Mouse (Mus musculus): ENCODE measurements at regions not wholly inside any gene's neighbourhood (a gene's known extent, or its start where the extent isn't known, plus 50 kb on each side); places are given as distances from the start of the nearest gene placed in this dataset.

DNA sequence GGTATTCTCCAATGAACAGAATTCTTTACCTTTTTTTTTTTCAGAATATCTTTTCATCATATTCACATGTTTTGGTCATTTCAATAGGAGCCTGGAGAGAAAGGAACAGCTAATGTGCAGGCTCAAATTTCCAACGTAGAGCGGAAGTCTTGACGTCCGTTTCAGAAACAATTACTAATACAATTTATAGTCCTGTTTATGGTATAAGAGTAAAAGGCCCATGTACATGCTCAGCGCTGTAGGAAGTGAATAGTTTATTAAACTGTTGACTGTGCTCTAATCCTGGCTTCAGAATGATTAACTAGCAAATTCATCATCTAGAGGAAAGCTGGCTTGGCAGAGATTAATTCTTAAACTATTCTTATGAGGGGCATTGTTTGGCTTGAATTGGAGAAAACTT, 142.1 kb downstream of the Pik3r1 start:
- no peak for DNase-seq

DNA sequence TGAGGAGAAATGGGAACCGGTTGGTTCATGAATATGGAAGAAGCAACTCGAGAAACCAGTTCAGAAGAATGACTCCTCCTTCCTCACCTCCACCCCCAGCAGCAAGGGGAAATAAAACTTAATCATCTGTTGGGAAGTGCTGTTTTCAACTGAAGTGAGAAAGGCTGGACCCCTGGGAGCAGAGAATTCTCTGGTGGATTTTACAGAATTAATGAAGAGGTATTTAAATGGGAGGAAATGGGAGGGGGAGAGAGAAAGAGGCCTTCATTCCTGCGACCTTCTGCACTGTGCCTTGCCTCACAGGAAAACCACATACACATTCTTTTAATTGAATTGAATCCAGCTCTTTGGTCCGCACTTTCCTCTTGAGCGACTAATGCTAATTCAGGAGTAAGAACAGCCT, 143.8 kb downstream of the Pik3r1 start:
- DNase-seq, result no peak

DNA sequence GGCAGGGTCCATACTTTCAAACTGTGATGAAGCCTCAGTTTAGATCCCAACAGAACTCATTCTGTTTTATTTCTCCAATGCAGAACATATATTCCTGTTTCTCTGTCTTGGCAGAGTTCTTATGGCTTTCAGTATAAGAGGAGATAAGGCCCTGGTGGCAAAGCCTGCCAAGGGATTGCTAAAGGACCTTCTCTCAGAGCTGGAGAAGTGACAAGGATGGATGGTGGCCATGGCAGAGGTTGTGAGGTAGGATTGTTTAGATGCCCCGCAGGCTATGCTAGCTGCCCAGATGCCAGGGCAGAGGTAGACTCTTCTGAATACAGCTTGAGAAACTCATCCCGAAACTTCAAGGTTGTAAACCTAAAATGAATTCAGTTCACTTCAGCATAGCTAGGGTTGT, 145.4 kb downstream of the Pik3r1 start:
- no peak for DNase-seq

DNA sequence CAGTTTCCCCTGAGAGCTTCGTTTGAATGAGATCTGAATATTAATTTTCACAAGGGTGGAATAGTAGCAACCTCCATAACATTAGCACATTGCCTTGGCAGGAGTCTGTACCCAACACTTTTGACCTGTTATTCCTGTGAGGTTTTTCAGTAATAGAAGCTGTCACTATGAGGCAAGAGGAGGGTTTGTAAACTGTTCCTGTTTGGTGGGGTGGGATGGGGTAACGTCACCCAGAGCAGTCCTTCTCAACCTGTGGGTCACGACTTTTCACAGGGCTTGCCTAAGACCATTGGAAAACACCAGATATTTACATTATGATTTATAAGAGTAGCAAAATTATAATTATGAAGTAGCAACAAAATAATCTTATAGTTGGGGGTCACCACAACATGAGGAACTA, 147.4 kb downstream of the Pik3r1 start:
- no peak for DNase-seq

DNA sequence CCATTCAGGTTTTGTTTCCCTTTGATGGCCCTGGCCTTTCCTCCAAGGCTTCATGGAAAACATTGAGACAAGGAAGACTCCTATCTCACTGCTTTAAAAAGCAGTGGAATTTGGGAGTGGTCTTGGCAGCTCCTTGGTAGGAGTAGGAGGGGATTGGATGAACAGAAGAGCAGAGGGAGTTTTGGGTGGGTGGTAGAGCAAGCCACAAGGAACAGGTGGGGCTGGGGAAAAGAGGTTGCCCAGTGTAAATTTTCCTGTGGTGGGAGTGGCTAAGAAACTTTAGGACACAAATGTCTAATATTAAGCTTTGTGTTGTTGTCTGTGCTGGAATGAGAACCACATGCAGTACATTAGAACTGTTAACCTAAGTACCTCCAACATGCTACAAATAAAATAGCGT, 148.9 kb downstream of the Pik3r1 start:
- DNase-seq, result no peak

DNA sequence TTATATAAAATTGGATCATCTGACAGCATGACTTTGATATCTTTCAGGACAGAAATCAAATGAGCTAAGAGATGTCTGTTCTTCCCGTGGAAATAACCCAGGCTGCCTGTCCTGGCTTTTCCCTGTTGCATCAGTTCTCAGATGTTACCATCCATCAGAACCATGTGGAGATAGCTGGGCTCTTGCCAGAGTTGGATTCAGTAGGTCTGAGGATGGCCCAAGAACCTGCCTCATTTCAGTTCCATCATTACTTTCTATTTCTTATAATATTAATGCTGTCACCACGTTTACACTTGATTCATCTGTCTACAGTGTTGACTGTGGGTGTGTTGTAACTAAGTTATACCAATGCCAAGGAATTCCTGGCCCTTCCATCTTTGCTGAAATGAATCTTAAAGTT, 155.2 kb downstream of the Pik3r1 start:
- DNase-seq, result no peak

DNA sequence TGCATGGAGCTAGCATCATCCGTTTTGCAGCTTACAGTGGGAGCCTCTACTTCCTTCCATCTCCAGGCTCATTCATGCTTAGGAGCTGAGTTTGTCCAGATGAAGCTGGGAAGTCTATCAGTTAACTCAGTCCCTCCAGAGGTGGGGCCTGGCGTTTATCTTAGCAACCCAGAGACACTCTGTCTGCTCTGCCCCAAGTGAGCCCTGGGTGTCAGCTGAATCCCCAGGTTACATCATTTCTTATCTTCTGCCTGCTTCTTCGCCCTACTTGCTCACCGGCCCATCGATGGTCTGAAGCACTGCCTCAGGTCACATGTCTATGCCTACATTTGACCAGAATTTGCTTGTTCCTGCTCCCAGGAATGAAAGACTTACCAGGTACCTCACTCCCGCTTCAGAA, 156.3 kb downstream of the Pik3r1 start:
- DNase-seq, result no peak

DNA sequence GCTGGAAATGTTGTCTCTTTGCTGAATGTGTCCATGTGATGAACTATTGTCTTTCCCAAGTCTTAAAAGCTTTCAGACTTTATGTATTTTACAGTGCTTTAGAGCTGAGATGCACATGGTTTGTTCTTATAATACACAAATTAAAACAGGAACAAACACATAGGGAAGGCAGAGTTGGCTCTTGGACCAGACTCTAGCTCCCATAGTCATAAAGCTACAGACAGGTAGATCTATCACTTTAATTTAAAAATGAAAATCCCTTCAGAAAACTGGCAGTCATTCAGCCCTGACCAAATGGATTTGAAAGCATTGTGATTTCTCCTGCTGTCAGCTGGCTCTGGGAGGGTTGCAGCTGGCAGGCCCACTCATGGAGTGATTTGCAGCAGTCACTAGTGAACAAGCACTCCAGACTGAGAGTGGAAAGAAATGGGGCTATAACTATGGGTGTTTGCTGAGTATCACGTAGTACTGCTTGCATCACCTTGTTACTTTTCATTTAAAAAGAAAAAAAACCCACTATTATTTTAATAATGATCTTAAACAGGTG, 161.8 kb downstream of the Pik3r1 start:
- no peak for DNase-seq

DNA sequence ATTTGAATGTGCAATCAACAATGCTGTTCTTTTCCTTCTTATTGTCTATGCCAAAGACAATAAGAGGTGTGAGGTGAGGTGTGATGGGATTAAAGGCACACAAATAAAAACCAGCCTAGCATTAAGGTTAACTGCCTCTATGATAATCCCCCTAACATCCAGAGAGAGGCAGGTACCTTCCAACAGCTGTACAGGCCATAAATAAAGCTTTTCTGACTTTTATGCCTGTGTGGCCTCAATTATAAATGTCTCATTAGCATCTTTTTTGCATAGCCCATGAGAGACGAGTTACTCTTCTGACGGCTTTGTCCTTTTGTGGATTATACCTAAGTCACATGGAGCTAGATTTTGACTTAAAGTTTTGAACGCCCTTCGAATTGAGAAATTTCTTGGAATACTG, 162.3 kb downstream of the Pik3r1 start:
- no peak for DNase-seq

DNA sequence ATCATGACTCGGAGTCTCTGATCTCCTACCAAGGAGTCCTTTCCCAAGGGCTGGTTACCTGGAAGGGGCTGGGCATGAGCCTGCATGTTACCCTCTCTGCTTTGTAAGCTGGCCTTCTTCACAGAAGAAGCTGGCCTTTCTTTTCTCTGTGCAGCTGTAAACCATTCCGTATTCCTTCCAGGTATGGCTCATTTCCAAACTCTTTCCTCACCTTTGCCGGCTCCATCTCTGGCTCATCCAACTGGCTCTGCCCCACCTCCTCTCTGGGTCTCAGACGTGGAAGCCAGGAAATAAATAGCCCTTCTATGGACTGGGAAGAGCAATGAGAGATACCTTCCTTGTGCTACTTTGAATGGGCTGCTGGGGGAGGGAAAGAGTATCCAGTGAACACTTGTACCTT, 163.0 kb downstream of the Pik3r1 start:
- no peak for DNase-seq

DNA sequence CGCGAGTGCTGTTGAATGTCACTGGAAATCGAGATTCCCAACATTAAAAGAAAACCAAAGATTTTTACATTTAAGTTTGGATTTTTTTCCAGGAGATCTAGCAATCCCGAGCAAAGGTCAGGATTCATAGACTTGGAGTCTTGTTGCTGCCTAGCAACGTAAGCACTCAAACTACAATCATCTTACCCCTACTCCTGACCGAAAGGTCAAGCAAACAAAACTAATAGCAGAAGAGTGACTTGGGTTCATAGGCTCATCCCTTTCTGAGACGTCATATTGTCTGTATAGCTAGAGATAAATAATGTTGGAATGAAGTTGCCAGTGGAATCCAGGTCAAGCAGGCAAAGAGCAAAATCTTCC, 169.9 kb downstream of the Pik3r1 start:
- DNase-seq, result no peak

DNA sequence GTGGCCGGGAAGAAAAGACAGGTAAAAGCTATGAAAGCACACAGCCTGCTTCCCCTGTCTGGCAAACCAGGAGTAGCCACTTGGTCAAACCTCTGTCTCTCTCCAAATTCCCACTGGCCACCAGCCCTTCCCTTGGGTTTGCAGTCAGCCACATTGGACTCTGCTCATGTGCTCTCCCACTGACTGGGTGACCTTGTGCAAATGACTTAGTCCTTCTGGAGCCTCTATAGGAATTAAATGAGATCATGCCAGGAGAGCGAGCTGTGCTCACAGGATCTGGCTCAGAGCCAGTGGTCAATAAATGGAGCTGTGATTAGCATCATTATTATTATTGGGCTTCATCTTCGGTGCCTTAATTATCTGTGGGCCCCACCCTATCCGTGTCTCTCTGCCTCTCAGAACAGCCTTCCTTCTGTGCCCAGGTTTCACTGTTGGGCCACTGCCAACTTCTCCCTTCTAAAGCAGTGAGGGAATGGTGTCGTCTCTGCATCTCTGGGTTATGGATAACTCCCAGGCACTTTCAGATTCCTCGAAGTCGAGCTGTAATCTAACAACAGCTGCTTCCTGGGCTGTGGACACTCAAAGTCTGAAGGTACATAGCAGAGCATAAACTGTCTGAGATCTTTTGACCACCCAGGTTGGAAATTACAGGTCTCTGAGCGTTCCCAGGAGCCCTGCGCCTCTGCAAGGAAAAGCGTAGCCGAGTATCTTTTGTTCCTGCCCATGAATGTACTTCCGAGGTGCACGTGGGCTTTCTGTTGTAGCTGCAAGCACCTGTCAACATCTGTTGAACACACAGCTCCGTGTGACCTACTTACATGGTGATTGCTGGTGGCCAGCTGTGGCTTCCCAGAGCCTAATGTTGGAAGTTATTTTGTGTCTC, 170.5 kb downstream of the Pik3r1 start:
- DNase-seq, result peak; percentile 68

DNA sequence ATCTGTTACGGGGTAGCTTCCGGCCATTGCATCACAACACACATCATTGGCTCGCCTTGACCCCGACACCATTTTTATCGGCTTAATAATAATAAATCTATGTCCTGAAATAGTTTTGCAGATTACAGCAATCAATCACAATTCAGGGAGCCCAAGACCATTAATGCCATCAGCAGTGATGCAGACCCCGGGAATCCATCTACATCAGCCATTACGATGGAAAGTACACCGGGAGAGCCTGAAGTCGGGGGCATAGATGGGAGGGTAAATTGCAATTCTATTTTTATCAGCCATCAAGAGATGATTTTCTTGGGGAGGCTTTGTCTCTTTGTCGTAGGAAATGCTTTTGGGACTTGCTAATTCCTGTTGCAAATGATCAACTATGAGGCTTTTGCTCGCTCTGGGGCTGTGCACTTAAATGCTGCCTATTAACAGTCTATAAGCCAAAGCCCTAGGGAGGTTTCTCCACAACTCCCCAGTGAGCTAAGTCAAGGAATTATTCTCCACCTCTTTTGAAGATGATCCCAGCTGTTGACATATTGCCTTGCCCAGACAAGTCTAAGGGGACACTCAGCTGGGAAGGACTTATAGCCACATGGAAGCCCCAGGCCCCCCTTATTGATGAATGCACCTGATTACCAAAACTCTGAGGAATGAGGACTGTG, 173.4 kb downstream of the Pik3r1 start:
- no peak for DNase-seq

DNA sequence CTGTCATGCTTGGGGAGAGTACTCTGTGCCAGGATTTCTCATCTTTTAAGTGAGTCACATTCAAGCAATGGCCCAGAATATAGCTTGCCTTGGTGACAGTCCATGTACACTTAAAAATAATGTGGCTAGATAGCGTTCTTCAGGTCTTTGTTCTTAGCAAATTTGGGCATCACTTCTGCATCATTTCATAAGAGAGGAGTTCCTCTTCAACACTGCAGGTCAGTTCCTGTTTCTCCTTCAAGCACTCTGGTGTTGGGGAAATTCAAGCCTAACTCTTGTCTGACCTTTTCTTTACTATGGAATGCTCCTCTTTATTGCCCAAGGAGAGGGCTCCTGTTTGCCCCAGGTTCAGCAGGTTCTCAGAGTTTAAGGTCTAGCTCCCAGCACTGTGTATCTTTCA, 175.7 kb downstream of the Pik3r1 start:
- DNase-seq, result no peak

DNA sequence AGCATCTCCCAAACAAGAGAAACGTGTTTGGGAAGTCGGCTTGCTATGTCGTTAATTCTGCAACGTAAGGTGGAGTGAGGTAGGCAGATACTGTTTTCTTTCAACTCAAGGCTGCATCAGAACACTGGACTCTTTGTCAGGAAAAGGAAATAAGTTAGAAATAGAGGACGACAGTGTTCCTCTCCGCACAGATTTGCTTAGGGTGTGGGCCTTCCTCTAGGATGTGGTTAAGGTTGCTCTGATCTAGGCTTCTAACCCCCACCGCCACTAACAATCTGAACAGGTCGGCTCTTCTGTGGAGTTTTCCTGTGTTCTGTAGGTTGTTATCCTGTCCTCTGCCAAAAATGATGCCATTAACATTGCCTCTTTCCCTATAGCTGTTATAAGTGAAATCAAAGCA, 179.1 kb downstream of the Pik3r1 start:
- no peak for DNase-seq

DNA sequence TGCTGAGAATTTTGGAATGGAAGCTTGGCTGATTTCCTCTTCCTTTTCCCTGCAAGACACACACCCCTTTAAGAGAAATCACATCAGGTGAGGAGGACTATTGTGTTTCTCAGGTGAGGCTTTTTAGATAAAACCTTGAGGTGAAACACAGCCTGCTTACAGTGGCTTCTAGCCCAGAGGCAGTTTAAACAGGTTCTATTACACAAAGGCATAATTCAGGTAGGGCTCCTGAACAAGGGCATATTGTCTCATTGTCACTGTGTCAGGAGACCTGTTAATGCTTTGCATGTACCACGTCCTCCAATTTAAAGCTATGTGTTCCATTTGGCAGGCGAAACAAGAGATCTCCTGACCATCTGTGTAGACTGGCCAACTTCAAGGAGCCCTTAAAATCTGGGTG, 181.2 kb downstream of the Pik3r1 start:
- no peak for DNase-seq

DNA sequence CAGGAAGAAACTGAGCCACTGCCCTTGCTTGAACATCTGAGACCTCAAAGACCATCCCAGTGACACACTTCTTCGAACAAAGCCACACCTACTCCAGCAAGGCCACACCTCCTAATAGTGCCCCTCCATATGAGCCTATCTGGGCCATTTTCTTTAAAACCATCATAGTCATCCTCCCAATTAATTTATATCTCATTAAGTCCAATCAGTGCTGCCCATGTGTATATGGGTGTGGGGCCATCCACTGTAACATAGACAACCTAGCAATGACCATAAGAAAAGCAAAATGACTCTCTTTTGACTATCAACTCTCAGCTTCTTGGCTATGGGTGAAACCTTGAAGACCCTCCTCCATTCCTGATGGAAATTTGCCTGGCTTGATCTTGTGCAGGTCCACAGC, 191.5 kb downstream of the Pik3r1 start:
- no peak for DNase-seq

DNA sequence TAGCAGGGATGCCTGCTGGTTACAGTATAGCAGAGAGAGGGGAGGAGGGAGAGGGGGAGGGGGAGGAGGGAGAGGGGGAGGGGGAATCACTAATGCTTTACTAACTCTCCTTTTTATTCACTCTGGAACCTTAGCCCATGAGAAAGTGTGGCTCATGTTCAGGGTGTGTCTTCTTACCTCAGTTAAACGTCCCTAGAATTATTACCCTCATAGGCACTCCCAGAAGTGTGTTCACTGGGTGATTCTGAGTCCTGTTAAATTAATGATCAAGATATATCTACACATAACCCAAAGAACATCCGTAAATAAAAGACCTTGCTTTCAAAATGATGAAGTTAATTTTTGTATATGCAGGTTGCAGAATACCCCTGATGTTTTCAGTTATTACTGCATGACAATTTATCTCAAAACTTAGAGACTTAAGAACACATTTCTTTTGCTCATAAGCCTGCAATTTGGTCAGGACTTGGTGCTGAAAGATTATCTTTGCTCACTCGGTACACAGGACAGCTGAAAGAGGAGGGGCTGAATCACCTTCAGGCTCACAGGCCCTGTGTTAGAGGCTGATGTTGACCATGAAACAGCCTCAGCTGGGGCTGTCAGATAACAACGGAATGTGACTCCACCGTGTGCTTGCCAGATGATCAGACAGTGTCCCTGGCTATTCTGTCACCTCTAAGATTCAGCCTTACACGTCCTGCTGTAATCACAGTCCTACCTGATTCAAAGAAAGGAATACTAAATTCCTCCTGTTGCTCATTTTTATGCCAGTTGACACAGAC, 195.0 kb downstream of the Pik3r1 start:
- DNase-seq, result no peak

DNA sequence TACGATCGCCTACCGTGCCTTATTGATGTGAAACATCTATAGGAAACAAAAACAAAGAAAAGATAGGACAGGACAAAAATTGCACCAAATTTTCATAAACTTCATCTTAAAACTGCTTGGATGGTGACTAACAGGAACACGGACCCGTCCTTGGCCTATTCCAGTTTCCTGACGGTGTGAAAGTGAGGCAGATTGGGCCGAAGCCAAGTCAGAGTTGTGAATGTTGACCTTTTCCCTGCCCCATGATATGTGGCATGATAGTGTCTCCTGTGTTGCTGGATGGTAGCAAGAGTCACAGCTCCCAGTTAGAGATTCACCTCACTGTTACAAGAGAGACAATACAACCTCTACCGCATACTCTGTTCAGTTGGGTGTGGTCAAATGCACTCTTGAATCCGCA, 195.8 kb downstream of the Pik3r1 start:
- DNase-seq, result no peak

DNA sequence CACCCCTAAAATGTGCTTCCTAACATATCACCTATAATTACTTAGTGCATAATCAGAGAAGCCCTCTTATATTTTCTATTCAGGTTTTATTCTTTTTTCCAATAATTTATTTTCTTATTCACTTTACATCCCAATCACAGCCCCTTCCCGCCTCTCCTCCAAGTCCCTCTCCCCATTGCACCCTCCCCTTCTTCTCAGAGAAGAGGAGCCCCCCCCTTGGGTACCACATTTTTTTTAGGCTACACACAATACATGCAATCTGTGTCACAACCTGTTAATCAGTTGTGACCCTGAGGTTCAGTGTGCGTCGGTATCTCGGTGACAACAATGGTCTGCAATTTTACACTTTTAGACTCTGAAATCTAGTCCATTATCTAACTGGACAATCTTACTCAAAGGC, 198.0 kb downstream of the Pik3r1 start:
- DNase-seq, result no peak

DNA sequence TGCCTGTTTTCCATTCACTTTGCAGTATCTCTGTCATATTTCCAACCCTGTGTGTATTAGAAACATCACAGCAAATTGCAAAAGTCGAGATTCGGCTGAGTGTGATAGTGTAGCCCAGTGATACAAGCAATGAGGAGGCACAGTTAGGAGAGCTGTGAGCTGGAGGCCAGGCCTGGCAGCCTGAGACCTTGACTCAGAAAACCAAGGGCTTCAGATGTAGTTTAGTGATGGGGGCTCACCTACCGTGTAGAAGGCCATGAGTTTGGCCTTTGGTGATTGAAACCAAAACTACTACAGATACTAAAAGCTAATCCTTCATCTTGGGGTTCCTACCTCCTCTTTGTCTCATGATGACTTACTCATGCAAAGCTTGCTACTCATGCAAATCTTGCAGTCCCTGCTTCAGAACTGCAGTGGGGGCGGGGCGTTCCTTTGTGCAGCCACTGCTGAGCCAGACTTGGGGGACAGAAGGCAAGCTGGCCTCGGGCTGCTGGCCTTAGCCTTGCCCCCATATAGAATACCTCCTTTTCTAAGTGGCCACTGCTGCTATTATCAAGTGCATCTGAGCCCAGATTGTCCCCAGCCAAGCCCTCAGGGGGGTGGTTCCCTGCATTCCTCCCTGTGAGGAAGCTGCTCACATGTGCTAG, 198.9 kb downstream of the Pik3r1 start:
- no peak for DNase-seq

DNA sequence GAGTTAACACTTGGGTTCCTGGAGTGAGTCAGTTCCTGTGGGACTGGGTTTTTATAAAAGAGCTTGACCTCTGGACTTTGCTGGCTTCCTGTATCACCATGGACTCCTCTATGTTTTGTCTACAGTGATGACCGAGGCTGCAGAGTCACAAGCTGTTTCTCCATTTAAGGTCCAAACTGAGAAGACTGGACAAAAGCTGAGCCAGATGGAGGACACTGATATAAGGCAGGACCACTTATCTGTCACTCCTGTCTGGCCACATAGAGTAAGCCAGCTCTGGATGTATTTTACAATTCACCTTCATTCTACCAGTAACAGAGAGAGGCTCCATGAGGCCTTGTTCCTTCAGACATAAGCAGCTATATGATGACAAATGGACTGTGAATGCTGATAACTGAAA, 202.7 kb downstream of the Pik3r1 start:
- DNase-seq, result no peak

DNA sequence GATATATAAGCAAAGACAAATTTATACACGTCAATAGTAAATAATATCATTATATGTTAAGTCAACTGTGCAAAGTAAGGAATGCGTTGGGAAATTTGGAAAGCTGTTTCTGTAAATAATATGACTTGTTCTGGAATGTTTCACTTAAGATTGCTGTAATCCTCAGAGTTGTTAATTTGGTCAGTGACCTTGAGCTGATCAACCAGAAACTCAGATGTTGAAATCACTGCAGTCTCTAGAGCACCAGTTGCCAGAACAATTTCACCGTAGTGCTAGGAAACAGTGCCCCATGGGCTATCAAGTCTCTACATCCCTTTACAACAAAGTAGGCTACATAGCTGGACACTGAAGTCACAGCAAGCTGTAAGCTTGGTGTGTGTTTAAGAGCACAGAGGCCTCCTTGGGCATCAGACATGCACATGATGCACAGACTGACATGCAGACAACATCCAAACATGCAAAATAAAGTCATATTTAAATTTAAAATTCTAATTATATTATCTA, 212.6 kb downstream of the Pik3r1 start:
- DNase-seq, result no peak
